Mouse (Mus musculus): ENCODE data around the gene Etv4.

GRCm38 (mm10) chr11:101785852-101786205 is 658 bp upstream of the Etv4 start:
- TF ChIP-seq CTCF (IDR thresholded peaks at IDR 0.05; ENCODE audit: low read depth, low read length): no peak
- TF ChIP-seq POLR2A (IDR thresholded peaks at IDR 0.05; ENCODE audit: borderline replicate concordance, low read depth, low read length): no peak

Data from bone marrow macrophage, adult 2 months (primary cell).